Mouse (Mus musculus): ENCODE data around the gene Faim. TPM values are rescaled to one million over a fixed set of nuclear protein-coding genes. Genes with fewer than 3 reads are reported as not detected.

The Faim gene
- polyA plus RNA-seq (2015; fragmentation: Nextera tagmentation; extraction: Ambion mirVana): 41.5 and 42.1 TPM in 2 replicates

GRCm38 (mm10) chr9:98985800-98986475 is at the start of gene Faim:
TSS of gene Faim (plus strand) at chr9:98986373.
- Histone ChIP-seq H3K4me2 (peak within 1 kb of the TSS; percentile 92), H3K9ac (peak within 1 kb of the TSS; percentile 60), H3K9me3 (no peaks in the 10 kb centered on the region), H3K27me3 (replicated peaks) (0 out of 2 replicates have a peak, but pooled peaks cover 4% of the 10 kb centered on the region), H3K4me1 (peaks cover 8% of the 10 kb centered on the region; the same call in 1 of the 2 replicates), H3K4me3 (replicated peaks) (peak within 1 kb of the TSS; percentile 88), H3K27ac (no peak within 1 kb of the TSS), H3K36me3 (no peaks in the 10 kb centered on the region)
- ATAC-seq (ENCODE audit: insufficient read depth, low FRiP score, low read depth): peak; percentile 99
- WGBS: 1% methylated on average over 44 of the region's 45 CpGs

- 21% methylated on average over 2 of the region's 2 CpGs for WGBS
- no peaks in the 10 kb centered on the region for H3K4me1 ChIP-seq
- H3K27ac ChIP-seq: no peak overlapping the region
- H3K27me3 ChIP-seq (replicated peaks): no peaks in the 10 kb centered on the region
- H3K9ac ChIP-seq: no peak overlapping the region
- no peak overlapping the region for H3K4me3 ChIP-seq (replicated peaks)
- H3K36me3 ChIP-seq: no peaks in the 10 kb centered on the region
- no peak overlapping the region for H3K4me2 ChIP-seq
- no peaks in the 10 kb centered on the region for H3K9me3 ChIP-seq
- no peak for ATAC-seq (ENCODE audit: insufficient read depth, low FRiP score, low read depth)
Observed at GRCm38 (mm10) chr9:98939290-98939689, 46.9 kb upstream of the Faim start.

GRCm38 (mm10) chr9:98952171-98953050 is 33.8 kb upstream of the Faim start:
- 1% methylated on average over 39 of the region's 40 CpGs for WGBS
- ATAC-seq (ENCODE audit: insufficient read depth, low FRiP score, low read depth): no peak
- Histone ChIP-seq H3K4me1 (peaks cover 27% of the 10 kb centered on the region), H3K36me3 (no peaks in the 10 kb centered on the region), H3K9me3 (no peaks in the 10 kb centered on the region), H3K4me2 (peak overlapping the region; percentile 19; the same call in 1 of the 2 replicates), H3K4me3 (replicated peaks) (no peak overlapping the region), H3K27ac (no peak overlapping the region), H3K9ac (no peak overlapping the region), H3K27me3 (replicated peaks) (peaks cover 76% of the 10 kb centered on the region)

GRCm38 (mm10) chr9:98953291-98953690 is 32.9 kb upstream of the Faim start:
- H3K27me3 ChIP-seq (replicated peaks): peaks cover 84% of the 10 kb centered on the region
- ATAC-seq (ENCODE audit: insufficient read depth, low FRiP score, low read depth): no peak
- no peak overlapping the region for H3K27ac ChIP-seq
- H3K36me3 ChIP-seq: no peaks in the 10 kb centered on the region
- no peak overlapping the region for H3K4me2 ChIP-seq
- H3K4me1 ChIP-seq: peaks cover 27% of the 10 kb centered on the region
- H3K4me3 ChIP-seq (replicated peaks): no peak overlapping the region
- WGBS: 7% methylated on average over 4 of the region's 4 CpGs
- H3K9ac ChIP-seq: no peak overlapping the region
- no peaks in the 10 kb centered on the region for H3K9me3 ChIP-seq

- ATAC-seq (ENCODE audit: insufficient read depth, low FRiP score, low read depth): no peak
- Histone ChIP-seq H3K4me1 (peaks cover 27% of the 10 kb centered on the region), H3K36me3 (no peaks in the 10 kb centered on the region), H3K4me2 (no peak overlapping the region), H3K4me3 (replicated peaks) (no peak overlapping the region), H3K27ac (no peak overlapping the region), H3K27me3 (replicated peaks) (peaks cover 87% of the 10 kb centered on the region), H3K9ac (no peak overlapping the region), H3K9me3 (no peaks in the 10 kb centered on the region)
- WGBS: 6% methylated on average over 9 of the region's 9 CpGs
Observed at GRCm38 (mm10) chr9:98953830-98954229, 32.3 kb upstream of the Faim start.

GRCm38 (mm10) chr9:98954391-98955102 is 31.6 kb upstream of the Faim start:
- H3K4me2 ChIP-seq: peak overlapping the region; percentile 72
- no peak for ATAC-seq (ENCODE audit: insufficient read depth, low FRiP score, low read depth)
- no peak overlapping the region for H3K9ac ChIP-seq
- H3K9me3 ChIP-seq: no peaks in the 10 kb centered on the region
- peak overlapping the region; percentile 33 for H3K4me3 ChIP-seq (replicated peaks)
- H3K4me1 ChIP-seq: peaks cover 27% of the 10 kb centered on the region
- WGBS: 3% methylated on average over 33 of the region's 33 CpGs
- H3K27ac ChIP-seq: no peak overlapping the region
- H3K36me3 ChIP-seq: no peaks in the 10 kb centered on the region
- peaks cover 94% of the 10 kb centered on the region for H3K27me3 ChIP-seq (replicated peaks)

GRCm38 (mm10) chr9:98955103-98955715 is 31.0 kb upstream of the Faim start, which contains the start of gene Foxl2:
TSS of gene Foxl2 (plus strand) at chr9:98955288.
- WGBS: under 1% methylated on average over 54 of the region's 58 CpGs
- ATAC-seq (ENCODE audit: insufficient read depth, low FRiP score, low read depth): peak; percentile 57; the same call in 1 of the 2 replicates
- peak within 1 kb of the TSS; percentile 33 for H3K4me3 ChIP-seq (replicated peaks)

GRCm38 (mm10) chr9:98955716-98956224 is 30.4 kb upstream of the Faim start:
- Histone ChIP-seq H3K27me3 (replicated peaks) (peaks cover 98% of the 10 kb centered on the region), H3K27ac (no peak overlapping the region), H3K36me3 (no peaks in the 10 kb centered on the region), H3K9me3 (no peaks in the 10 kb centered on the region), H3K4me1 (peaks cover 27% of the 10 kb centered on the region), H3K4me2 (peak overlapping the region; percentile 72), H3K9ac (no peak overlapping the region), H3K4me3 (replicated peaks) (peak overlapping the region; percentile 33)
- under 1% methylated on average over 58 of the region's 60 CpGs for WGBS
- ATAC-seq (ENCODE audit: insufficient read depth, low FRiP score, low read depth): no peak

More at GRCm38 (mm10) chr9:98955103-98955715, 31.0 kb upstream of the Faim start, which contains the start of gene Foxl2:
- H3K9me3 ChIP-seq: no peaks in the 10 kb centered on the region
- H3K27me3 ChIP-seq (replicated peaks): peaks cover 98% of the 10 kb centered on the region
- no peak within 1 kb of the TSS for H3K27ac ChIP-seq
- H3K36me3 ChIP-seq: no peaks in the 10 kb centered on the region
- peaks cover 27% of the 10 kb centered on the region for H3K4me1 ChIP-seq
- no peak within 1 kb of the TSS for H3K9ac ChIP-seq
- peak within 1 kb of the TSS; percentile 72 for H3K4me2 ChIP-seq

- no peaks in the 10 kb centered on the region for H3K9me3 ChIP-seq
- H3K4me2 ChIP-seq: peak overlapping the region; percentile 72
- no peak for ATAC-seq (ENCODE audit: insufficient read depth, low FRiP score, low read depth)
- H3K27ac ChIP-seq: no peak overlapping the region
- WGBS: under 1% methylated on average over 79 of the region's 80 CpGs
- H3K9ac ChIP-seq: no peak overlapping the region
- H3K27me3 ChIP-seq (replicated peaks): peaks cover 98% of the 10 kb centered on the region
- peak overlapping the region; percentile 33 for H3K4me3 ChIP-seq (replicated peaks)
- no peaks in the 10 kb centered on the region for H3K36me3 ChIP-seq
- H3K4me1 ChIP-seq: peaks cover 27% of the 10 kb centered on the region
Observed at GRCm38 (mm10) chr9:98956591-98957381, 29.4 kb upstream of the Faim start.

- ATAC-seq (ENCODE audit: insufficient read depth, low FRiP score, low read depth): no peak
- Histone ChIP-seq H3K27me3 (replicated peaks) (peaks cover 99% of the 10 kb centered on the region), H3K9ac (no peak overlapping the region), H3K4me3 (replicated peaks) (no peak overlapping the region), H3K4me1 (peaks cover 27% of the 10 kb centered on the region), H3K9me3 (no peaks in the 10 kb centered on the region), H3K36me3 (no peaks in the 10 kb centered on the region), H3K27ac (no peak overlapping the region), H3K4me2 (no peak overlapping the region)
- 1% methylated on average over 23 of the region's 23 CpGs for WGBS
Observed at GRCm38 (mm10) chr9:98957751-98958351, 28.3 kb upstream of the Faim start.

All from stomach, embryonic 15.5 days (tissue).